Mouse (Mus musculus): ENCODE results near the gene Samhd1.

- TF ChIP-seq POLR2A (IDR thresholded peaks at IDR 0.05; ENCODE audit: low read depth, low read length) = no peak
- no peak for TF ChIP-seq ZKSCAN1 (IDR thresholded peaks at IDR 0.05; ENCODE audit: borderline replicate concordance, low read depth, low read length)
- TF ChIP-seq CTCF (conservative IDR thresholded peaks at IDR 0.05 in 1 of 2, IDR thresholded peaks at IDR 0.05 in 1 of 2; ENCODE audit: low read depth in 2 of 2, low read length in 2 of 2) = no peak
- TF ChIP-seq BHLHE40 (IDR thresholded peaks at IDR 0.05; ENCODE audit: low read depth, low read length) = no peak
- no peak for TF ChIP-seq MAFK (IDR thresholded peaks at IDR 0.05; ENCODE audit: insufficient replicate concordance, low read length)
- no peak for TF ChIP-seq JUND (conservative IDR thresholded peaks at IDR 0.05; ENCODE audit: low read depth, low read length)
- no peak for TF ChIP-seq E2F4 (IDR thresholded peaks at IDR 0.05; ENCODE audit: insufficient replicate concordance, low read depth, low read length)
- TF ChIP-seq EP300 (IDR thresholded peaks at IDR 0.05; ENCODE audit: low read length) = no peak
- no peak for TF ChIP-seq NELFE (IDR thresholded peaks at IDR 0.05; ENCODE audit: low read depth, low read length)
- TF ChIP-seq MAX (IDR thresholded peaks at IDR 0.05; ENCODE audit: low read length) = no peak
These were observed 53.1 kb downstream of the Samhd1 start for GRCm38 (mm10) chr2:157081960-157082359.

All from CH12.LX (cell line).